In the genomic region with DNA sequence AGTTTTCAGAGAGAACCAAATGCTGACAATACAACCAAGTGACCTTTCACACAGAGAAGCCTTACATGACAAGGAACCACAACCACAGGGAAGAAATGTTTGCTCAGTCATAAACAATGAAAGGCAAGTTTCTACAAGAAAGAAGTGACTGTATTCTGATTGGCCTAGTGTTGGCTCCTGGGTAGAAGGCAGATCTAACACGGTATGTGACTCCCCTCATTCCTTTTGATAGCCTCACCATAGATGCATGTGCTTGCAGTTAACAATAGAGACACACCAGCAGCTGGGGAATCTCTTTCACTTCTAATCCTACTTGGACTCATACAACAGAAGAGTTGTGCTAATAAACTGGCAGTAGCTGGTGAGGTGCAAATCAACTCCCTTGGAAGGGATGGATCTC, we compare ENCODE assay signal across 23 mouse cellular contexts. TPM values are rescaled to one million over a fixed set of nuclear protein-coding genes. Genes with fewer than 3 reads are reported as not detected.
A peak's percentile ranks its signal among the peaks of the same experiment; 100 is the strongest.
DNase-seq lines count a peak whose midpoint lies in the region; ATAC-seq and TF ChIP-seq lines count a peak whose summit lies in the region.
"Had no signal": no experiment of that assay in that cellular context is flagged by ENCODE, and none has a peak within 500 bp of the region (broad histone marks: within the 10 kb centered on the region; RNA-seq: fewer than 3 reads in every experiment).

No protein-coding gene starts in this region.

- no peak for DNase-seq in heart, embryonic 10.5 days (ENCODE audit: low spot score)
- DNase-seq in heart, postnatal 4 days: no peak
- DNase-seq in Muller cell, postnatal 12 days (ENCODE audit: inconsistent ontology term): peak; percentile 68
- peak; percentile 21 to 23 for DNase-seq in heart, postnatal 10 days
- no peak for DNase-seq in adrenal gland, adult 18-20 months (ENCODE audit: low spot score in 2 of 2)
- DNase-seq: adrenal gland, postnatal 14 days; cerebellum, adult 11-12 months; cerebellum, postnatal 36 days; forebrain, postnatal 0 days; kidney, adult 2 months; kidney, postnatal 10 days; layer of hippocampus, postnatal 36 days; midbrain, embryonic 14.5 days; thymus, postnatal 14 days had no signal

- intact Hi-C loops in heart, postnatal 10 days (cut with DNase I): no loop called here

- no peaks in the 10 kb centered on the region for H3K36me3 ChIP-seq in heart, embryonic 10.5 days
- H3K36me3 ChIP-seq: hindbrain, embryonic 12.5 days; limb, embryonic 15.5 days; liver, embryonic 15.5 days; stomach, embryonic 15.5 days had no signal

- peaks cover 12% of the 10 kb centered on the region; the same call in 1 of the 2 replicates for H3K4me1 ChIP-seq in heart, embryonic 10.5 days
- peaks cover 8% of the 10 kb centered on the region for H3K4me1 ChIP-seq in embryonic fibroblast, embryonic 13.5 days (ENCODE audit: control insufficient read depth, insufficient read depth, low read length)
- H3K4me1 ChIP-seq: hindbrain, embryonic 12.5 days had no signal

- no peak for ATAC-seq in erythroid progenitor cell, adult 5-6 weeks (replicated peaks; ENCODE audit: low FRiP score, poor library complexity, severe bottlenecking)
- ATAC-seq: forebrain, postnatal 0 days had no signal

- no peak overlapping the region for H3K4me3 ChIP-seq in heart, embryonic 10.5 days
- H3K4me3 ChIP-seq in embryonic fibroblast, embryonic 13.5 days (ENCODE audit: insufficient read depth, low read length): no peak overlapping the region
- H3K4me3 ChIP-seq: erythroblast, embryonic 14.5 days; hindbrain, embryonic 12.5 days; limb, embryonic 15.5 days; liver, embryonic 15.5 days; megakaryocyte, embryonic 14.5 days; myocyte; stomach, embryonic 15.5 days had no signal

- no peak for TF ChIP-seq CTCF in embryonic fibroblast, embryonic 13.5 days (IDR thresholded peaks at IDR 0.05; ENCODE audit: borderline replicate concordance, insufficient read depth, low read length)

- no peaks in the 10 kb centered on the region for H3K27me3 ChIP-seq in heart, embryonic 10.5 days (ENCODE audit: insufficient read depth, poor library complexity, severe bottlenecking)
- H3K27me3 ChIP-seq: hindbrain, embryonic 12.5 days; limb, embryonic 15.5 days; megakaryocyte, embryonic 14.5 days; stomach, embryonic 15.5 days had no signal

- 48% methylated on average over 1 of the region's 1 CpGs for WGBS in heart, embryonic 10.5 days

- TF ChIP-seq POLR2A in embryonic fibroblast, embryonic 13.5 days (IDR thresholded peaks at IDR 0.05; ENCODE audit: low read depth, low read length): no peak

- H3K9me3 ChIP-seq in heart, embryonic 10.5 days: no peaks in the 10 kb centered on the region
- H3K9me3 ChIP-seq: hindbrain, embryonic 12.5 days; limb, embryonic 15.5 days; liver, embryonic 15.5 days; megakaryocyte, embryonic 14.5 days; stomach, embryonic 15.5 days had no signal

- H3K27ac ChIP-seq in heart, embryonic 10.5 days: peak overlapping the region; percentile 39; the same call in 1 of the 2 replicates
- H3K27ac ChIP-seq in embryonic fibroblast, embryonic 13.5 days (ENCODE audit: insufficient read depth, low read length): peak overlapping the region; percentile 76
- H3K27ac ChIP-seq: hindbrain, embryonic 12.5 days; limb, embryonic 15.5 days; liver, embryonic 15.5 days; stomach, embryonic 15.5 days had no signal

RNA-seq across cellular contexts. Expression of a gene that starts 17.3 kb away (rescaled TPM):
- polyA plus RNA-seq in heart, embryonic 10.5 days (2016; fragmentation: Nextera tagmentation; extraction: Ambion mirVana): 27.5 and 39.7 TPM in 2 replicates
- 10 to 100 TPM; 62.4 to 65.1 TPM for total RNA-seq in heart, postnatal 4 days (2021)
- polyA plus RNA-seq in embryonic fibroblast, embryonic 13.5 days (2011; ENCODE audit: insufficient read length, low read depth, missing spikeins): 38.2 and 47.7 TPM in 2 replicates
- total RNA-seq in heart, postnatal 10 days (2021): 10 to 100 TPM; 57.8 to 70.4 TPM
- 145 and 170 TPM in 2 replicates for total RNA-seq in erythroid progenitor cell, adult 5-6 weeks (2015; ENCODE audit: low replicate concordance)
- 145 and 177 TPM in 2 replicates for total RNA-seq in erythroid progenitor cell, adult 5-6 weeks (2017; ENCODE audit: low replicate concordance)
- 100 to 1,000 TPM in 1 of 2 experiments, 10 to 100 TPM in 1; 51.9 to 156 TPM for total RNA-seq in adrenal gland, adult 18-20 months (2021)

RNA-seq across cellular contexts. Expression of a gene that starts 52.6 kb away (rescaled TPM):
- 45.0 and 47.4 TPM in 2 replicates for polyA plus RNA-seq in heart, embryonic 10.5 days (2016; fragmentation: Nextera tagmentation; extraction: Ambion mirVana)
- 10 to 100 TPM; 60.2 to 62.0 TPM for total RNA-seq in heart, postnatal 4 days (2021)
- 20.1 and 27.8 TPM in 2 replicates for polyA plus RNA-seq in embryonic fibroblast, embryonic 13.5 days (2011; ENCODE audit: insufficient read length, low read depth, missing spikeins)
- 10 to 100 TPM; 51.7 to 54.8 TPM for total RNA-seq in heart, postnatal 10 days (2021)
- total RNA-seq in erythroid progenitor cell, adult 5-6 weeks (2015; ENCODE audit: low replicate concordance): 79.3 and 83.4 TPM in 2 replicates
- 56.4 and 71.6 TPM in 2 replicates for total RNA-seq in erythroid progenitor cell, adult 5-6 weeks (2017; ENCODE audit: low replicate concordance)
- 10 to 100 TPM; 32.2 to 36.7 TPM for total RNA-seq in adrenal gland, adult 18-20 months (2021)

Comparison
In these comparisons a context has a peak if more than half of its experiments do, and no peak if none do; other contexts are left out.
1. DNase-seq: peak in Muller cell, postnatal 12 days (single experiment) and heart, postnatal 10 days (2 of 2); none in heart, embryonic 10.5 days (single experiment), heart, postnatal 4 days (single experiment) and adrenal gland, adult 18-20 months (0 of 2).